Mouse (Mus musculus): ENCODE data around the gene Hoxa3. TPM values are rescaled to one million over a fixed set of nuclear protein-coding genes. Genes with fewer than 3 reads are reported as not detected.

Hoxa3 gene
- total RNA-seq, 2 experiments from 2014 or later, result not detected

GRCm38 (mm10) chr6:52205638-52206621, 7.2 kb downstream of the Hoxa3 start:
- DNase-seq (ENCODE audit: low spot score in 2 of 2), result no peak

- no peak for DNase-seq (ENCODE audit: low spot score in 2 of 2)
Measured at GRCm38 (mm10) chr6:52205221-52205620, 7.9 kb downstream of the Hoxa3 start.

GRCm38 (mm10) chr6:52204050-52204752, 8.9 kb downstream of the Hoxa3 start, which contains the start of gene Hoxa5:
Hoxa5 (minus strand) TSS chr6:52204587.
- DNase-seq (ENCODE audit: low spot score in 2 of 2), result no peak

- DNase-seq (ENCODE audit: low spot score in 2 of 2), result no peak
Measured at GRCm38 (mm10) chr6:52203371-52204049, 9.6 kb downstream of the Hoxa3 start.

- DNase-seq (ENCODE audit: low spot score in 2 of 2), result no peak
Measured at GRCm38 (mm10) chr6:52203121-52203370, 10.1 kb downstream of the Hoxa3 start.

GRCm38 (mm10) chr6:52202362-52203120, 10.6 kb downstream of the Hoxa3 start:
- no peak for DNase-seq (ENCODE audit: low spot score in 2 of 2)

- DNase-seq (ENCODE audit: low spot score in 2 of 2), result no peak
Measured at GRCm38 (mm10) chr6:52201269-52201668, 11.9 kb downstream of the Hoxa3 start.

- DNase-seq (ENCODE audit: low spot score in 2 of 2), result no peak
Measured at GRCm38 (mm10) chr6:52200751-52201250, 12.3 kb downstream of the Hoxa3 start.

GRCm38 (mm10) chr6:52200073-52200750, 12.9 kb downstream of the Hoxa3 start:
- DNase-seq (ENCODE audit: low spot score in 2 of 2), result no peak

GRCm38 (mm10) chr6:52197271-52197670, 15.9 kb downstream of the Hoxa3 start:
- peak in 1 of 2 experiments; percentile 47 for DNase-seq (ENCODE audit: low spot score in 2 of 2)

GRCm38 (mm10) chr6:52196811-52197210, 16.3 kb downstream of the Hoxa3 start:
- DNase-seq (ENCODE audit: low spot score in 2 of 2), result no peak

GRCm38 (mm10) chr6:52194690-52195089, 18.4 kb downstream of the Hoxa3 start:
- DNase-seq (ENCODE audit: low spot score in 2 of 2), result no peak

GRCm38 (mm10) chr6:52191860-52192550, 21.1 kb downstream of the Hoxa3 start:
- DNase-seq (ENCODE audit: low spot score in 2 of 2), result no peak

- no peak for DNase-seq (ENCODE audit: low spot score in 2 of 2)
Measured at GRCm38 (mm10) chr6:52190906-52191810, 22.0 kb downstream of the Hoxa3 start, which contains the start of gene Hoxa4. Hoxa4 (minus strand) TSS chr6:52191753.

- no peak for DNase-seq (ENCODE audit: low spot score in 2 of 2)
Measured at GRCm38 (mm10) chr6:52190410-52190809, 22.7 kb downstream of the Hoxa3 start.

- no peak for DNase-seq (ENCODE audit: low spot score in 2 of 2)
Measured at GRCm38 (mm10) chr6:52189909-52190308, 23.2 kb downstream of the Hoxa3 start.

GRCm38 (mm10) chr6:52189172-52189591, 24.0 kb downstream of the Hoxa3 start:
- DNase-seq (ENCODE audit: low spot score in 2 of 2), result no peak

GRCm38 (mm10) chr6:52186500-52186899, 26.6 kb downstream of the Hoxa3 start:
- DNase-seq (ENCODE audit: low spot score in 2 of 2), result no peak
